Mouse (Mus musculus): ENCODE measurements around the gene Bik. TPM values are rescaled to one million over a fixed set of nuclear protein-coding genes. Genes with fewer than 3 reads are reported as not detected.

Gene Bik
- total and polyA plus RNA-seq, 3 experiments, result 0.50 TPM; not detected in 2

DNA sequence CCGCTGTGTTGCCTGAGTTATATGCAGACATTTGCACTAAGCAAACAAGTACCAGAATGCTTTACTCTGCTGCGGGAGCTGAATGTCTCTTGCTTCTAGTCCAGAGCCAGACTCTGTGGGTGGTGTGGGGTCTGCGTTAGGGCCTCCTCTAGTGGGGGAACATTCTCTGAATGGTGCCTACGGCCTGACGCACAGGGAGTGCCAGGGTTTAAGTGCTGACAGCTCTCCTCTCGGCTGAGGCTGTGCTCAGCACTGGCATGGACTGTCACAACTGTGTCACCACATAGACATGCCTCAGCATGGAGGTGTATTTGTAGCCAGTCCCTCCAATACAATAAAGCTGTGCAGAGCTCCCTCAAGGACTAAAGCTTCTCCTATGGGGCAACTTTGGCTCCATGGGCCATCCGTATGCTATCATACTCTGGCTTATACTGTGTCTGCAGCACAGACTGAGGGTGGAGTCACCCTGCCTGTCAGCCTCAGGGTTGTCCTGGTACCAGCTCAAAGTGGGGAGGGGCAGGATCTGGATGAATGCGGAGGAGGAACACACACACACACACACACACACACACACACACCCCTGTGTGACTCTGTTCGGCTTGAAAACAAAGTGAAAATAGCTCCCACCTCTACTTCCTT, 39.1 kb upstream of the Bik start:
- DNase-seq (ENCODE audit: extremely low read depth), result no peak
- no peak overlapping the region for H3K9ac ChIP-seq (ENCODE audit: insufficient read depth, low read depth)
- H3K27me3 ChIP-seq (replicated peaks), result no peaks in the 10 kb centered on the region
- H3K9me3 ChIP-seq (replicated peaks; ENCODE audit: low read length), result no peaks in the 10 kb centered on the region
- in situ Hi-C loops (cut with MboI; ENCODE audit: low pct_ligation_motif_present, low pct_unique_long_range_greater_than_20kb, low sequenced_read_pairs), result no loop called here
- dilution Hi-C loops (cut with MboI; ENCODE audit: extremely low pct_ligation_motif_present, extremely low pct_unique_long_range_greater_than_20kb, low sequenced_read_pairs), result no loop called here
- TF ChIP-seq BHLHE40 (IDR thresholded peaks at IDR 0.05; ENCODE audit: low read depth, low read length), result no peak
- TF ChIP-seq ELF1 (IDR thresholded peaks at IDR 0.05; ENCODE audit: low read depth, low read length), result no peak
- TF ChIP-seq KAT2A (IDR thresholded peaks at IDR 0.05; ENCODE audit: insufficient replicate concordance, low read length), result no peak
- no peak for TF ChIP-seq MAX (IDR thresholded peaks at IDR 0.05; ENCODE audit: low read length)
- no peak for TF ChIP-seq TCF12 (IDR thresholded peaks at IDR 0.05; ENCODE audit: low read depth, low read length)
- TF ChIP-seq MEF2A (IDR thresholded peaks at IDR 0.05; ENCODE audit: borderline replicate concordance, low read depth, low read length), result no peak
- no peak for TF ChIP-seq CHD1 (IDR thresholded peaks at IDR 0.05; ENCODE audit: low read depth, low read length)
- no peak for TF ChIP-seq ZC3H11A (IDR thresholded peaks at IDR 0.05; ENCODE audit: low read depth, low read length)
- TF ChIP-seq USF2 (conservative IDR thresholded peaks at IDR 0.05; ENCODE audit: low read depth, low read length), result no peak
- no peak for TF ChIP-seq ZNF384 (IDR thresholded peaks at IDR 0.05; ENCODE audit: low read depth, low read length)
- H3K4me1 ChIP-seq (ENCODE audit: control insufficient read depth in 1 of 2, insufficient read depth in 2 of 2), result peaks cover 0 to 7% of the 10 kb centered on the region in 2 experiments; a peak in 2 of 4 replicates
- H3K27ac ChIP-seq (ENCODE audit: insufficient read depth, low read depth), result no peak overlapping the region
- peaks cover 8 to 50% of the 10 kb centered on the region in 2 experiments for H3K36me3 ChIP-seq (replicated peaks in 1 of 2; ENCODE audit: control insufficient read depth in 1 of 2, insufficient read depth in 1 of 2, low read length in 1 of 2)
- H3K4me3 ChIP-seq (replicated peaks in 1 of 3; ENCODE audit: low read depth in 2 of 3, low read length in 2 of 3, poor library complexity in 1 of 3), result no peak overlapping the region
- H3K79me2 ChIP-seq (replicated peaks; ENCODE audit: control insufficient read depth, extremely low read depth, insufficient read depth, poor library complexity, severe bottlenecking), result no peaks in the 10 kb centered on the region
- H3K4me2 ChIP-seq (ENCODE audit: insufficient read depth, low read depth, poor library complexity, severe bottlenecking), result no peak overlapping the region

DNA sequence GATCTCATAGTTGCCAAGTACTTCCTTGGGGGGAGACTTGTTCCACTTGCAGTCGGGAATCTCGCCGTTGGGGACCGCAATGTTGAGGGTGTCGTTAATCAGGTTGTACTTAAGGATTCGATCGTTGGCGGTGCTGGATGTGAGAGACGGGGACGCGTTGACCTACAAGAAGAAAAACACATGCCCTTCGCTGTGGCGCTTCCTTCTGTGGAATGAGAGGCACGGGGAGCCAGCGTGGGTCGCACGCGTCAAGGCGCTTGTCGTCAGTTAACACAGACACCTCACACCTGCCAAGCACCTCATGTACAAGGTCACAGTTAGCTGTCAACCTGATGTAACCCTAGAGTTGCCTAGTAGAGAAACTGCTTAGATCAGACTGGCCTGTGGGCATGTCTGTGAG, 37.2 kb upstream of the Bik start:
- in situ Hi-C loops (cut with MboI; ENCODE audit: low pct_ligation_motif_present, low pct_unique_long_range_greater_than_20kb, low sequenced_read_pairs), result no loop called here
- Histone ChIP-seq H3K36me3 (replicated peaks in 1 of 2; ENCODE audit: control insufficient read depth in 1 of 2, insufficient read depth in 1 of 2, low read length in 1 of 2) (peaks cover 10 to 60% of the 10 kb centered on the region in 2 experiments), H3K79me2 (replicated peaks; ENCODE audit: control insufficient read depth, extremely low read depth, insufficient read depth, poor library complexity, severe bottlenecking) (no peaks in the 10 kb centered on the region), H3K4me3 (replicated peaks in 1 of 3; ENCODE audit: low read depth in 2 of 3, low read length in 2 of 3, poor library complexity in 1 of 3) (no peak overlapping the region), H3K4me2 (ENCODE audit: insufficient read depth, low read depth, poor library complexity, severe bottlenecking) (no peak overlapping the region), H3K9ac (ENCODE audit: insufficient read depth, low read depth) (no peak overlapping the region), H3K27ac (ENCODE audit: insufficient read depth, low read depth) (no peak overlapping the region), H3K4me1 (ENCODE audit: control insufficient read depth in 1 of 2, insufficient read depth in 2 of 2) (no peaks in the 10 kb centered on the region), H3K9me3 (replicated peaks; ENCODE audit: low read length) (no peaks in the 10 kb centered on the region), H3K27me3 (replicated peaks) (no peaks in the 10 kb centered on the region)
- TF ChIP-seq JUN (IDR thresholded peaks at IDR 0.05; ENCODE audit: insufficient read depth, low read depth, low read length), result no peak
- TF ChIP-seq BHLHE40 (IDR thresholded peaks at IDR 0.05; ENCODE audit: low read depth, low read length), result no peak
- TF ChIP-seq SIN3A (IDR thresholded peaks at IDR 0.05; ENCODE audit: low read length), result no peak
- TF ChIP-seq MAFK (IDR thresholded peaks at IDR 0.05; ENCODE audit: insufficient replicate concordance, low read length), result no peak
- TF ChIP-seq MAZ (IDR thresholded peaks at IDR 0.05; ENCODE audit: low read depth, low read length), result no peak
- TF ChIP-seq POLR2AphosphoS2 (IDR thresholded peaks at IDR 0.05; ENCODE audit: low read depth, low read length), result no peak
- TF ChIP-seq MXI1 (IDR thresholded peaks at IDR 0.05; ENCODE audit: low read depth, low read length), result no peak
- no peak for TF ChIP-seq HCFC1 (IDR thresholded peaks at IDR 0.05; ENCODE audit: low read depth, low read length)
- no peak for TF ChIP-seq GABPA (IDR thresholded peaks at IDR 0.05; ENCODE audit: insufficient replicate concordance, low read depth, low read length)
- no peak for DNase-seq (ENCODE audit: extremely low read depth)
- dilution Hi-C loops (cut with MboI; ENCODE audit: extremely low pct_ligation_motif_present, extremely low pct_unique_long_range_greater_than_20kb, low sequenced_read_pairs), result no loop called here

All from CH12.LX (cell line).